Mouse (Mus musculus) embryonic facial prominence, embryonic 14.5 days (tissue): ENCODE measurements at regions not wholly inside any gene's neighbourhood (a gene's known extent, or its start where the extent isn't known, plus 50 kb on each side); places are given as distances from the start of the nearest gene placed in this dataset.

Source experiments
- ATAC-seq: fragments of 200-750 bp; cut with Nextera tagmentation; 2 replicates; pipeline ENCODE4 v1.8.0; 2017; ENCODE audit warnings: low read depth, moderate number of reproducible peaks, moderate TSS enrichment
- DNase-seq: peaks from one replicate; pipeline ENCODE4 v3.0.0-alpha.2; 2015; ENCODE audit warnings: low spot score
- H3K27ac ChIP-seq: fragments of 300-500 bp; sonication (generic); replicated peaks from 2 replicates; pipeline ENCODE4 v1.5.1; 2014; ENCODE audit warnings: low read depth, mild to moderate bottlenecking, low read length, moderate library complexity
- H3K27me3 ChIP-seq: fragments of 300-500 bp; sonication (generic); replicated peaks from 2 replicates; pipeline ENCODE4 v1.6.1; 2014; ENCODE audit warnings: low read length; ENCODE audit not compliant: control insufficient read depth, insufficient read depth
- H3K36me3 ChIP-seq: fragments of 300-500 bp; sonication (generic); 2 replicates; pipeline ENCODE4 v1.6.1; 2014; ENCODE audit warnings: low read length, mixed read lengths; ENCODE audit not compliant: control insufficient read depth, insufficient read depth
- H3K4me1 ChIP-seq: fragments of 300-500 bp; sonication (generic); 2 replicates; pipeline ENCODE4 v1.6.1; 2014; ENCODE audit warnings: antibody characterized with exemption, low read length; ENCODE audit not compliant: control insufficient read depth, insufficient read depth
- H3K4me2 ChIP-seq: fragments of 300-500 bp; sonication (generic); 2 replicates; pipeline ENCODE4 v1.6.1; 2014; ENCODE audit warnings: low read depth, mild to moderate bottlenecking, low read length, moderate library complexity, mixed read lengths
- H3K4me3 ChIP-seq: fragments of 300-500 bp; sonication (generic); 2 replicates; pipeline ENCODE4 v1.5.1; 2014; ENCODE audit warnings: low read depth, mild to moderate bottlenecking, low read length
- H3K9ac ChIP-seq: fragments of 300-500 bp; sonication (generic); 2 replicates; pipeline ENCODE4 v1.6.1; 2014; ENCODE audit warnings: low read depth, mild to moderate bottlenecking, low read length, moderate library complexity, mixed read lengths
- H3K9me3 ChIP-seq: fragments of 300-500 bp; sonication (generic); 2 replicates; pipeline ENCODE4 v1.6.1; 2016; ENCODE audit warnings: low read length; ENCODE audit not compliant: control insufficient read depth
- WGBS: fragments of 180-500 bp; shearing (Covaris S2); extraction: QIAGEN DNeasy Blood & Tissue Kit; methylation state at CpG from one replicate; pipeline ENCODE4 v1.1.7; 2014; 5-methylcytosine and 5-hydroxymethylcytosine counted together

DNA sequence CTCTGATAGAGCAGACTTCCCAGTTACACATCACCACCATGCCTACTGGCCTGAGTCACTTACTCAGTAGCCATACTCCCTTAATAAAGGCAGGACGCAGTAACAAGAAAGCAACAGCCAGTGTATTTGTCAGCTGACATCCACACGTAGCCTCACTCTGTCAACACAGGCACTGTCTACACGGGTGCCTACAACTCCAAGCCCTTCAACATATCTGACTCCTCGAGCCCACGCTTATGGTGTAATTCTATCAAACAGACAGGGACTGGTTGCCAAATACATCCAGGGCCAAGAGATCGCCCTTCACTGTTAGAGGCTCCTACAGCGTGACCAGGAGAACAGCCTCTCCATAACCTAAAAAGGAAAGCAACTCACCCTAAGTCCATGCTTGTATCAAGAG lies 188.1 kb upstream of the Spred2 start:
- 0 out of 2 replicates have a peak, but pooled peaks cover 6% of the 10 kb centered on the region for H3K9me3 ChIP-seq
- WGBS = 90% methylated on average over 7 of the region's 7 CpGs
- H3K9ac ChIP-seq = no peak overlapping the region
- no peaks in the 10 kb centered on the region for H3K27me3 ChIP-seq
- no peak overlapping the region for H3K4me2 ChIP-seq
- peaks cover 12% of the 10 kb centered on the region for H3K4me1 ChIP-seq
- ATAC-seq (no peak), DNase-seq (no peak)
- H3K4me3 ChIP-seq = no peak overlapping the region
- H3K36me3 ChIP-seq = no peaks in the 10 kb centered on the region
- no peak overlapping the region for H3K27ac ChIP-seq

DNA sequence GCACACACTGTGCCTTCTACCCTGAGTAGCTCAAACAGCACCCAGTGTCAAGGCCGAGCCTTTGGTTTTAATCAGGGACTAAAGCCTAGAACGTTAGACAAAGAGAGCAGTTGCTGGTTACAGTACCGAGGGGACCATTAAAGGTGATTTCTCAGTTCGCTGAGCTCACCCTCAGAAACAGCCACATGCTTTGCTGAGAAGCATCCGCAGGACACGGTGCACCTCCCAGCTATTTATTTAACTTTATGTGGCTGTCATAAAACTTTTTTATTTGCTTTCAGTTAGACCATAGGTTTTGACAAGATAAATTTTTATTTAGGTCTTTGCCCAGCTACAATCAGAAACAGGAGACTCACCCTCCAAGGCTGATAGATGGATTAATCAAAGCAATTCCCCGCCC lies 187.2 kb upstream of the Spred2 start:
- Histone ChIP-seq H3K9ac (no peak overlapping the region), H3K4me3 (no peak overlapping the region), H3K9me3 (0 out of 2 replicates have a peak, but pooled peaks cover 6% of the 10 kb centered on the region), H3K4me1 (peaks cover 12% of the 10 kb centered on the region), H3K4me2 (no peak overlapping the region), H3K27me3 (no peaks in the 10 kb centered on the region), H3K27ac (no peak overlapping the region), H3K36me3 (no peaks in the 10 kb centered on the region)
- WGBS = 61% methylated on average over 7 of the region's 7 CpGs
- ATAC-seq = no peak
- DNase-seq = no peak

DNA sequence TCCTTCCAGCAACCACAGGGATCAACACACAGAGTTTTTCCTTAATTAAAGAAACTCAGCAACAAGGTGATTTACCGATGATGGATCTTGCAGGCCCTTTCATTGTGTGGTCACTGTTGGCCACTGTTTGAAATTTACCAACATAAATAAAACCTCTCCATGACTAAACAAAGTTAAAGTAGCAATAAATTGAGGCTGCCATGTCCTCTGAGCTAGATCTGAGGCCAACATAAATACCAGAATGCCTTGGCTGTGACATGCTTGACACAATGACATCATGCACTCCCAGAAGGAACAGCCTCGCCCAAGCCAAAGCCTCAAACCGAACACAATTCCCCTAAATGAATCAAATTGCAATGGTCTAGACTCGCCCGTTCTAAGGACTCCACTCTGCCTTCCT lies 186.8 kb upstream of the Spred2 start:
- Histone ChIP-seq H3K36me3 (no peaks in the 10 kb centered on the region), H3K4me1 (peaks cover 12% of the 10 kb centered on the region), H3K4me3 (no peak overlapping the region), H3K27ac (no peak overlapping the region), H3K9ac (no peak overlapping the region), H3K4me2 (no peak overlapping the region), H3K9me3 (0 out of 2 replicates have a peak, but pooled peaks cover 6% of the 10 kb centered on the region), H3K27me3 (no peaks in the 10 kb centered on the region)
- WGBS = 47% methylated on average over 5 of the region's 5 CpGs
- ATAC-seq (no peak), DNase-seq (peak; percentile 56)

DNA sequence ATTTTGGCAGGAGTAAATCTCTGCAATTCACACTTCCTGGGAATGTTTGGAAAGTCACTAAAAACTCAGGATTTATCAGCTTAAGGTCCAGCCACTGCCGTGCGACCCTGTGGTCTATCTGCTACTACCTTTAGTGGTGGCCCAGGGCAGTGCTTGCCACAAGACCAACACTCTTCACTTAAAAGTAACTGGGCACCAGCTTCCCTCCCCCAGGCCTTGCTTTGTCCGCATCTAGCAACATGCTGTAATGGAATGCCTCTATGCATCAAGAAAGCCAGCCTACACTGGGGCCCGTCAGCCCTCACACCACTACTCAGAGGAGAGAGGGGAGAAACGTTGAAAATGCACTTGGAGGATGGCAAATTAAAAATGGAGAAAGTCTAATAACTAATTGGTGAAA lies 186.4 kb upstream of the Spred2 start:
- ATAC-seq = no peak
- 60% methylated on average over 5 of the region's 5 CpGs for WGBS
- Histone ChIP-seq H3K36me3 (no peaks in the 10 kb centered on the region), H3K9me3 (0 out of 2 replicates have a peak, but pooled peaks cover 5% of the 10 kb centered on the region), H3K9ac (no peak overlapping the region), H3K4me1 (peaks cover 12% of the 10 kb centered on the region), H3K4me2 (no peak overlapping the region), H3K27me3 (no peaks in the 10 kb centered on the region), H3K4me3 (no peak overlapping the region), H3K27ac (no peak overlapping the region)
- no peak for DNase-seq

DNA sequence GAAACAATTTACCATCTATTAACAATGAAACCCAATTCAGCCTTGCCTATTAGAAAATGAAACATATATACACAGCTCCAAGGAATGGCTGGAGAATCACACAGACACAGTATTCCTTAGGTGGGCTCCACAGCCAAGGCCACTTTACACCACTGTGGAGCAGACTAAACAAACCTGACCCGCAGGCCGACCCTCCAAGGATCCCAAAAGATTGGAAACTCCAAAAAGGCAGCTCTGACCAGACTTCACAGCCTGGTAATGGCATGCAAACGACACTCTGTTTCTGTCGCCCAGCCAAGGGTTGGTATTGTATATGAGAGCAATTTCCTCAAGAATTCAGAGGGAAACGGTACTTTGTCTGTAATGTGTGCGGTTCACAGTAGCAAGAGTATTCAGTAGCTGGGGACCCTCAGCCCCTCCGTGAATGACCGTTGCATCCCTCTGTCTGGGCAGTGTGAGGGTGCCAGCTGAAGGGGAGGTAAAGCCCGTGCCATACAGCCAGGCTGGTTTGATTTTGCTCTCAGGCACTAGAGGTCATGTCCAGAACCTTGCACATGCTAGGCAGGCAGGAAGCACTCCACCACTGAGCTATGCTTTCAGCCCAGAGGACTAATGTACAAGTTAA lies 184.5 kb upstream of the Spred2 start:
- no peaks in the 10 kb centered on the region for H3K36me3 ChIP-seq
- H3K27me3 ChIP-seq = no peaks in the 10 kb centered on the region
- WGBS = 50% methylated on average over 9 of the region's 9 CpGs
- no peak overlapping the region for H3K4me2 ChIP-seq
- H3K27ac ChIP-seq = no peak overlapping the region
- H3K9me3 ChIP-seq = peaks cover 3% of the 10 kb centered on the region; the same call in 1 of the 2 replicates
- H3K4me1 ChIP-seq = peaks cover 12% of the 10 kb centered on the region
- DNase-seq = no peak
- no peak overlapping the region for H3K9ac ChIP-seq
- ATAC-seq = no peak
- H3K4me3 ChIP-seq = no peak overlapping the region

DNA sequence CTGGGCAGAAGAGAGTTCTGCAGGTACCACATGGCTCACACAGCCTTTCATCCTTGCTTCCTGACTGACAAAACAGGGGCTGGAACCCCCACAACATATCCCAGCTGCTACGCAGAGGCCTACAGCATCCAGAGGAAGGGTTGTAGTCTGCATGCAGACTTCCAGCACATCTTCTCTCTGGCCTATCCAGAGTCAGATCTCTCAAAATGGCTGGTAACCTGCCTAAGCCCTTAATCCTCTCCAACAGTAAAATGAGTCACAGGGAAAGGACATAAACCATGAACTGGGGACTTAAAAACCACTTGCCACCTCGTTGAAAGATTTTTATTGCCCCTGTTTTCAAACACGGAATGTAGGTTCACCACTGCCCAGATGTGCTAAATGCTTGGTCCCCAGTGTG lies 183.6 kb upstream of the Spred2 start:
- Histone ChIP-seq H3K4me1 (peaks cover 12% of the 10 kb centered on the region), H3K27ac (no peak overlapping the region), H3K27me3 (no peaks in the 10 kb centered on the region), H3K9me3 (peaks cover 3% of the 10 kb centered on the region; the same call in 1 of the 2 replicates), H3K9ac (no peak overlapping the region), H3K4me3 (no peak overlapping the region), H3K4me2 (no peak overlapping the region), H3K36me3 (no peaks in the 10 kb centered on the region)
- 73% methylated on average over 3 of the region's 3 CpGs for WGBS
- DNase-seq = no peak
- no peak for ATAC-seq

DNA sequence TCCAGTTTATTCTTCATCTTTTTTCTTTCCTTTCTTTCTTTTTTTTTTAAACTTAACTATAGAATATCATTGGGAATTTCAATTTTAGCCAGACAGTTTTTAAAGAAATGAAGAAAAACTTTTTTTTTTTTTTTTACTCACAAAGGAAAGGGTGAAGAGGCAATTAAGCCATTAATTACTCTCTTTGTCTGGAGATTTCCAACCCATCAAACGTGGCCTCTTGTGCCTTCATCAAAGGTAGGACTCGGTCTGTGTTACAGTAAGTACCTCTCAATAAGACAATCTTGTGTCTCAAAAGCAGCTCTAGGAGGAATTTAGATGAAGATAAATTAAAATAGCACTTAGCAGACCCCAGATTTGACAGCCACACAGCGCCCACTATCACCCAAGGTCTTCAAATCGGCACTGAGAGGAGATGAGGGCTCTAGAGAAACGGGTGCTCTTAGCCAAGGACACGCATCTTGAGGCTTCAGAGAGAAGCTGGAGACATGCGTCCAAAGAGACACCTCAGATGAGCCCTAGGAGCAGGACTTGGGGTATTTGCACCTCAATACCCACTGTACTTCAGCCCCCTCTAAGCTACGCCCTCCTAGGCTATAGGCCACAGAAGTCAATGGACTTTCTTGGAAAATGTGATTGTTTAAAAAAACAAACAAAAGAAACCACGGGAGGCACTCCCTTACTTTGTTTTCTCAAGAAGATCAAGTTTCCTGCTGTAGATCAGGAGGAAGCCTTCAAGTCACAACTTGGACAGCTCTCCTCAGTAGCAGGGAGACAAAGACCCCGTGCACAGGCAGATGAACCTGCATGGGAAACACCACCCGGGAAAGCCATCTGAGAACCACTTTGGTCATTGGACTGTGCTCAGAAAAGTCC lies 176.8 kb upstream of the Spred2 start:
- no peak for ATAC-seq
- Histone ChIP-seq H3K4me1 (no peaks in the 10 kb centered on the region), H3K4me2 (no peak overlapping the region), H3K27me3 (no peaks in the 10 kb centered on the region), H3K9ac (no peak overlapping the region), H3K4me3 (no peak overlapping the region), H3K9me3 (peaks cover 3% of the 10 kb centered on the region; the same call in 1 of the 2 replicates), H3K36me3 (no peaks in the 10 kb centered on the region), H3K27ac (no peak overlapping the region)
- WGBS = 54% methylated on average over 11 of the region's 11 CpGs
- DNase-seq = no peak

DNA sequence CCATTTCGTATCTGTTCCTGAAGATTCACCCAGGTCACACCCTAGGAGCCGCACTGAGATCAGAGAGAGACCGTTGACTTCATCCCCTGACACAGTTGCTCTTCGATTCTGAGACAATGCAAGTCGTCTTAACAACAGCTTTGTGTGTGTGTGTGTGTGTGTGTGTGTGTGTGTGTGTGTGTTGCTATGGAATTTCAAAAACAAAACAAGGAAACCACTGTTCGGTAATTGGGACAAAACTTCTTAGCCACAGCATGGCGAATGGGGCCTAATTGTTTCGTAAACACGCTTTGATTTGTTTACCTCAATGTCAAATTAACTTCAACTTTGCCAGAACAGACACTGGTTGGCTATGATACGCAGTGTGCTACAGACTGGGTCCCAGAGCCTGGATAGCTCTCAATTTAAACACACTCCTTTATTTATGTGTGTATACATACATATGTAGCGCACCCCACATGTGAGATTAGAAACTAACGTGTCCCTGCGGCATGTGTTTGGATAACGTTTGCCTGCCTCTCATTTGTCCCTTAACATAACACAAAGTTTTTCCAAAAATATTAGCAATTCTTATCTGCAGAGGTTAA lies 176.1 kb upstream of the Spred2 start:
- H3K36me3 ChIP-seq = no peaks in the 10 kb centered on the region
- H3K27ac ChIP-seq = no peak overlapping the region
- H3K9ac ChIP-seq = no peak overlapping the region
- peaks cover 3% of the 10 kb centered on the region; the same call in 1 of the 2 replicates for H3K9me3 ChIP-seq
- no peaks in the 10 kb centered on the region for H3K4me1 ChIP-seq
- H3K27me3 ChIP-seq = no peaks in the 10 kb centered on the region
- H3K4me2 ChIP-seq = no peak overlapping the region
- no peak for ATAC-seq
- 50% methylated on average over 14 of the region's 14 CpGs for WGBS
- DNase-seq = peak; percentile 46
- H3K4me3 ChIP-seq = no peak overlapping the region
